Mouse (Mus musculus) intestine, embryonic 16.5 days (tissue): Measurements from ENCODE around the gene Olfr1387. TPM values are rescaled to one million over a fixed set of nuclear protein-coding genes. Genes with fewer than 3 reads are reported as not detected.
"Not testable (repeated sequence)": the region's sequence is repeated elsewhere in the genome, so short reads cannot be mapped to it uniquely, and the experiment has no call there.

Experiments used
- ATAC-seq: fragments of 200-750 bp; cut with Nextera tagmentation; 2 replicates; pipeline ENCODE4 v1.8.0; 2017; ENCODE audit warnings: moderate TSS enrichment, moderate library complexity
- H3K27ac ChIP-seq: fragments of 300-500 bp; sonication (generic); 2 replicates; pipeline ENCODE4 v1.5.1; 2014; ENCODE audit warnings: mild to moderate bottlenecking, low read length
- H3K27me3 ChIP-seq: fragments of 300-500 bp; sonication (generic); replicated peaks from 2 replicates; pipeline ENCODE4 v1.6.1; 2014; ENCODE audit warnings: low read length, control low read depth, mixed read lengths; ENCODE audit not compliant: control insufficient read depth, insufficient read depth
- H3K36me3 ChIP-seq: fragments of 300-500 bp; sonication (generic); 2 replicates; pipeline ENCODE4 v1.6.1; 2014; ENCODE audit warnings: low read length, control low read depth; ENCODE audit not compliant: control insufficient read depth, insufficient read depth
- H3K4me1 ChIP-seq: fragments of 300-500 bp; sonication (generic); 2 replicates; pipeline ENCODE4 v1.6.1; 2014; ENCODE audit warnings: low read length, control low read depth, mixed read lengths; ENCODE audit not compliant: control insufficient read depth, insufficient read depth
- H3K4me2 ChIP-seq: fragments of 300-500 bp; sonication (generic); 2 replicates; pipeline ENCODE4 v1.6.1; 2014; ENCODE audit warnings: low read depth, low read length, control low read depth
- H3K4me3 ChIP-seq: fragments of 300-500 bp; sonication (generic); 2 replicates; pipeline ENCODE4 v1.5.1; 2014; ENCODE audit warnings: mild to moderate bottlenecking, low read length
- H3K9ac ChIP-seq: fragments of 300-500 bp; sonication (generic); 2 replicates; pipeline ENCODE4 v1.6.1; 2014; ENCODE audit warnings: low read depth, low read length
- H3K9me3 ChIP-seq: fragments of 300-500 bp; sonication (generic); 2 replicates; pipeline ENCODE4 v1.6.1; 2016; ENCODE audit warnings: low read length, control low read depth; ENCODE audit not compliant: control insufficient read depth
- WGBS: fragments of 180-500 bp; shearing (Covaris S2); extraction: QIAGEN DNeasy Blood & Tissue Kit; methylation state at CpG from one replicate; pipeline ENCODE4 v1.1.7; 2014; 5-methylcytosine and 5-hydroxymethylcytosine counted together
- polyA plus RNA-seq: library from polyadenylated mRNA; unstranded; fragments of >200 nt; fragmentation: Nextera tagmentation; extraction: Ambion mirVana; gene quantifications from 2 replicates; pipeline ENCODE4 v1.2.1, GENCODE M21; 2015

Olfr1387 gene
- polyA plus RNA-seq: not detected in 2 replicates

DNA sequence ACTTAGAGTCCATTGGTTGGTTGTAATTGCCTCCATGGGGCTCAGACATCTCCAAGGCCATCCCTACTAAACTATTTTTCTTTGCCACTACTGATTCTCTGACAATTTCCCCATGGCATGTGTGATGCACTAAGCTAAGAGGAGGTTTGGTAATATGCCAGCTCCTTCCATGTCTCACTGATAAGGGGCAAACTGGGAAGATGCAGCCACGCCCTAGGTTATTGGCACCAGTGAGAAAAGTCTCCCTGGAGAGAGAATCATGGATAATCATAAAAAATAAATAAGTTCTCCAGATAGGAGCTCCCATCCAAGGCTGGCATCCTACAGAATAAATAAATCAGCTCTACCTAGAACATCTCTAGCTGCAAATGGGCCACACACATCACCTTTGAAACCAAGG lies at the start of gene Olfr1387:
TSS of gene Olfr1387 (plus strand) at position 301 of the 400 bp plus-strand sequence.
- Histone ChIP-seq H3K4me2 (no peak within 1 kb of the TSS), H3K9ac (no peak within 1 kb of the TSS), H3K4me1 (no peaks in the 10 kb centered on the region), H3K9me3 (no peaks in the 10 kb centered on the region), H3K27me3 (no peaks in the 10 kb centered on the region), H3K36me3 (no peaks in the 10 kb centered on the region), H3K4me3 (no peak within 1 kb of the TSS), H3K27ac (no peak within 1 kb of the TSS)
- 81% methylated on average over 1 of the region's 1 CpGs for WGBS
- no peak for ATAC-seq

DNA sequence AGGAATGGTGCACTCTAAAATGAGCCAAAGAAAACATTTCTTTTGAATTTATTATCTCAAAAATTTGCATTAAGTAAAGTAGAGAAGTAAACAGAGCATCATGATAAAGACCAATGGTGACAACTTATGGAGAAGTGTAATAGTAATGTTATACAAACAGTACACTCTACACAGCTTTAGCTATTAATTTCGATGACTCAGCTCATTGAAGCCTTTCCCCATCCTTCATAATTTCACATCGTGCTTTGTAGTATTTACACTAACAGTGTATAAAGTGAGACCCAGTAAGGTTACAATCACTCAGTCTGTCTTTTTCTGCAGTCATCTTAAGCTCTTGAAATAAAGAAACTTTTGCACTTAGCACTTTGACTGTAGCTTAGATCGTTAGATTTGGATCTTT lies 48.4 kb upstream of the Olfr1387 start:
- Histone ChIP-seq H3K27ac (no peak overlapping the region), H3K36me3 (no peaks in the 10 kb centered on the region), H3K9ac (no peak overlapping the region), H3K4me3 (no peak overlapping the region), H3K4me1 (no peaks in the 10 kb centered on the region), H3K4me2 (no peak overlapping the region), H3K9me3 (no peaks in the 10 kb centered on the region), H3K27me3 (no peaks in the 10 kb centered on the region)
- ATAC-seq: no peak
- 67% methylated on average over 3 of the region's 3 CpGs for whole genome bisulfite sequencing

DNA sequence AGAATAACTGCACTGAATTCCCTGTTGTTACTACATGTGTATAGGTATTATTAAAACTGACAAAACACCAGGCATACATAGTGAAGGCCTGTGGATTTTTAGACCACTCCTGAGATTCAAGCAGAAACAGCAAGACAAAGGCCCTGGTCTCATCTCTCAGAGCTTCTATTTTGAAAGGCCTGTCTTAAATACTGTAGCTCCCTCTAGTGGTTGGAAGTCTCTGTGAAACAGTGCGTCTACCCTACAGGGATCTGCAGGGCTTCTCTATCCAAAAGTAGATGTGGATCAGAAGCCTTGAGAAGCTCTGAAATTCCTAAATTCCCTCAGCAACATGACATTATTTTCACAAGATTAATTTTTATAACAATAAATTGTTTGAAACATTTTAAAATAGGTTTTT lies 44.6 kb upstream of the Olfr1387 start:
- H3K27ac ChIP-seq: no peak overlapping the region
- H3K4me1 ChIP-seq: no peaks in the 10 kb centered on the region
- no peak overlapping the region for H3K9ac ChIP-seq
- no peaks in the 10 kb centered on the region for H3K27me3 ChIP-seq
- no peaks in the 10 kb centered on the region for H3K36me3 ChIP-seq
- no peak overlapping the region for H3K4me3 ChIP-seq
- ATAC-seq: no peak
- H3K4me2 ChIP-seq: no peak overlapping the region
- 30% methylated on average over 1 of the region's 1 CpGs for WGBS
- H3K9me3 ChIP-seq: no peaks in the 10 kb centered on the region

DNA sequence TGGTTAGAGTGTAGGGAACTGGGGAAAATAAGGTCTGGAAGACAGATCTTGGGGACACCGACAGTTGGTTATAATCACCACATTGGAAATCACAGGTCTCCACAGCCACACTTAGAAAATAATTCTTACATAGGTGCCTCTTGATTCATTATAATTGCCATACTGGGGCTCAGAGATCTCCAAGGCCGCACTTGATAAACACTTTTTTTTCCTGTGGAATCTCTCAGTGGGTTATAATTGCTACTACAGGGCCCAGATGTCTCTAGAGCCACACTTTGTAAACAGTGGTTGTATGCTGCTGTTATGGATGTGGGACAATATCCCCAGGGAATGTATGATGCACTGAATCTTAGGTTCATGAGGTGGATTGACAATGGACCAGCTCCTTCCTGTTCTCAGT lies 32.4 kb upstream of the Olfr1387 start, which contains the start of gene Olfr1389:
TSS of gene Olfr1389 (plus strand) at position 301 of the 400 bp plus-strand sequence.
- Histone ChIP-seq H3K4me3 (no peak within 1 kb of the TSS), H3K9ac (no peak within 1 kb of the TSS), H3K36me3 (no peaks in the 10 kb centered on the region), H3K9me3 (no peaks in the 10 kb centered on the region), H3K27ac (no peak within 1 kb of the TSS), H3K4me1 (no peaks in the 10 kb centered on the region), H3K27me3 (no peaks in the 10 kb centered on the region), H3K4me2 (no peak within 1 kb of the TSS)
- WGBS: 90% methylated on average over 2 of the region's 2 CpGs
- no peak for ATAC-seq

DNA sequence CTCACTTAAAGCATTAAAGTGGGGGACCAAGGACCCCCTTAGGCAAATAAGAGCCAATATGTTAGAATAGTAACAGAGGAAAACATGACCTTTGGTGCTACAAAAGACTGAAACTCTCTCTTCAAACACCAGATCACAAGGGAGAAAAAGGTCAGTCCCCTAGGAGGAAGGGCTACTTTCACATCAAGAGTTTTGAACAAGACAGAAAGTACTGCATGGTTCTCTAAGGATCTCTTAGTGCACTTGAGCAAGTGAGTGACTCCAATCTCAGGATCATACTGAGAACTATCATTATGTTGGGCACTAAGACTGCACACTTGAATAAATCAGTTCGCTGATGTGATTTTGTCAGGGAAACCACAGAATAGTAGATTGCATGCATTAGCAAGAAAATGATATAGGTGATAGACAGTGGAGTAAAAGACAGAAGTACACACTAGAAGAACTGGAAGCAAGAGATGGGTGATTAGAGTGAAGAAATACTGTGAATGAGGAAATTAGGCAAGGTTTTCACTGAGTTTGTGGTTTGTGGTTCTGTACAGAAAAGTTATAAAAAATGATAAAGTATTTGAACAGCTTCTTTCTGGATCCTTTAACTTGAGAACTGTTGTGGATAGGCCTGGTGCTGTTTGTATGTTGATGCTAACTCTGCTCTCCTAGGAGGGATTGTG lies 29.8 kb upstream of the Olfr1387 start:
- ATAC-seq: no peak
- no peaks in the 10 kb centered on the region for H3K9me3 ChIP-seq
- H3K27me3 ChIP-seq: no peaks in the 10 kb centered on the region
- 78% methylated on average over 1 of the region's 1 CpGs for WGBS
- H3K9ac ChIP-seq: no peak overlapping the region
- no peak overlapping the region for H3K27ac ChIP-seq
- no peaks in the 10 kb centered on the region for H3K36me3 ChIP-seq
- H3K4me2 ChIP-seq: no peak overlapping the region
- no peaks in the 10 kb centered on the region for H3K4me1 ChIP-seq
- H3K4me3 ChIP-seq: no peak overlapping the region

DNA sequence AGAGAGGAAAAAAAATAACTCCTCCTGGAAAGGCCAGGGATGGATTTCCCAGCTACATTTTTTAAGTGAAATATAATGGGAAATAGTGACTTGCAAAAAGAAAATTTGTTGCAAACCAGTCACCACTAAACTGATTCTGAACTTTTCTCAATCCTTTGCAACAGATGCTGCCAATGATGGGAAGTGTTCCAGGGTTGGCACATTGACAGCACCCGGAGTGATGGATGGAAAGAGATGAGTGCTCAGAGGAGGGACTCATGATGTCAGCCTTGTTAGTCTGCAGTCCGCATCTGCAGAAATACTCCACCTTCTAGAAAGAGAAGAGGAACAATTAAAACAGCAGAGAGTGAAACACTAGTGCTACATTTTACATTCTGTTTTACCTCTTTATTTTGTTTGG lies 25.5 kb upstream of the Olfr1387 start:
- WGBS: 83% methylated on average over 2 of the region's 2 CpGs

DNA sequence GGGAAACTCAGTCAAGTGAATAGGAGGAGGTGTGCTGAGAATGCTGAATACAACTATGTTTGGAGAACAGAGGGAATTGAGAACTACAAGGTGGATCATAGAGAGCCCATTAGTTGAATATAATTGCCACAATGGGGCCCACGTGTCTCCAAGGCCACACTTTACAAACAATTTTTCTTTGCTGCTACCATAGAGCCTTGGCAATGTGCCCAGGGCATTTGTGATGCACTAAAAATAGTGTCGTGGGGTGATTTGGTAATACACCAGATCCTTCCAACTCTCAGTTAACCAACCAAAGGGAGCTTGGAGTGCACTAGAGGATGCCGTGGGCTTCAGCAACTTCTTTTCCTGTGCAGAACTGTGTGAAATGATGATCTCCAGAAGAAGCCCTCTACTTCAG lies 18.7 kb upstream of the Olfr1387 start, which contains the start of gene Olfr1388:
TSS of gene Olfr1388 (plus strand) at position 214 of the 400 bp plus-strand sequence.
- no peaks in the 10 kb centered on the region for H3K9me3 ChIP-seq
- H3K27me3 ChIP-seq: no peaks in the 10 kb centered on the region
- no peak for ATAC-seq
- no peak within 1 kb of the TSS for H3K4me3 ChIP-seq
- no peak within 1 kb of the TSS for H3K9ac ChIP-seq
- 59% methylated on average over 3 of the region's 3 CpGs for WGBS
- no peaks in the 10 kb centered on the region for H3K36me3 ChIP-seq
- no peaks in the 10 kb centered on the region for H3K4me1 ChIP-seq
- no peak within 1 kb of the TSS for H3K27ac ChIP-seq
- no peak within 1 kb of the TSS for H3K4me2 ChIP-seq

More for the DNA sequence above, 25.5 kb upstream of the Olfr1387 start:
- no peaks in the 10 kb centered on the region for H3K36me3 ChIP-seq
- H3K27ac ChIP-seq: no peak overlapping the region
- H3K9ac ChIP-seq: no peak overlapping the region
- H3K9me3 ChIP-seq: no peaks in the 10 kb centered on the region
- H3K4me1 ChIP-seq: no peaks in the 10 kb centered on the region
- H3K4me2 ChIP-seq: no peak overlapping the region
- H3K27me3 ChIP-seq: no peaks in the 10 kb centered on the region
- no peak overlapping the region for H3K4me3 ChIP-seq
- no peak for ATAC-seq

DNA sequence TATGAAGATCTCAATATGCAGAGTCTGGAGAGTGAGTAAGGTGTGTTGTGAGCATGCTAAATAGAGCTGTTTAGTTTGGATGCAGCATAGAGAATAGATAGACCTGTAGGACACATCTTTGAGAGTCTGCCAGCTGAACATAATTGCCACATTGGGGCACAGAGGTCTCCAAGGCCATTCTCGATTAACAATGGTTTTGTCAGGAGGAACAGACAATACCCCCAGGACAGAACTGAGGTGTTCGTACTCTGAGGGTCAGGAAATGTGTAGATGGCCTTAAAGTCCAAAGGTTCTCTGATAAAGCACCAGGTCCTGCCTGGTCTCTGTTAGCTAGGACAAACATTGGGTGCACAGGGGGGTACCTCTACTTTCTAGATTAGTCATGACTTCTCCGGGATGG lies 9.6 kb downstream of the Olfr1387 start, which contains the start of gene Olfr1386:
TSS of gene Olfr1386 (plus strand) at position 301 of the 400 bp plus-strand sequence.
- not testable (repeated sequence) for H3K9ac ChIP-seq, H3K4me1 ChIP-seq, H3K4me3 ChIP-seq, H3K36me3 ChIP-seq, H3K9me3 ChIP-seq, H3K4me2 ChIP-seq, H3K27ac ChIP-seq, ATAC-seq, H3K27me3 ChIP-seq
- 81% methylated on average over 2 of the region's 3 CpGs for WGBS

DNA sequence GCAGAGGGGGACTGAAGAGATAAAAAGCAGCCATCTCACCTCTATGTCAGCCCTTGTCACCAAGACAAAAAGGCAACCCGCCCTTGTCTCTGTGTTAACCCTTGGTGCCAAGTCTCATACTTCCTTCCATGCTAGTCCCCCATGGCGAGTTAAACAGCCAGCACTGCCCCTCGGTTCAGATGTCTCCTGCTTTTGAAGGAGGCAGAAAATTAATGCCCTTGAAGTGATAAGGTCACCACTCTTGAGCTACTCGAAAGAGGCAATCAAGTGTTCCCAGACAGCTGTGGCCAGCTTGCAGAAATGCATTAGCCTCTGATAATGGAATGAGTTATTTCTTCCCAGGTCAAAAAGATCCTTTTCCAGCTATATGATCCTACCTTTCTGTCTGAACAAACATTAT lies 30.8 kb downstream of the Olfr1387 start:
- Histone ChIP-seq H3K27me3 (no peaks in the 10 kb centered on the region), H3K27ac (no peak overlapping the region), H3K4me2 (no peak overlapping the region), H3K4me3 (no peak overlapping the region), H3K4me1 (no peaks in the 10 kb centered on the region), H3K9me3 (no peaks in the 10 kb centered on the region), H3K36me3 (no peaks in the 10 kb centered on the region), H3K9ac (no peak overlapping the region)
- ATAC-seq: no peak
- 41% methylated on average over 4 of the region's 4 CpGs for WGBS

DNA sequence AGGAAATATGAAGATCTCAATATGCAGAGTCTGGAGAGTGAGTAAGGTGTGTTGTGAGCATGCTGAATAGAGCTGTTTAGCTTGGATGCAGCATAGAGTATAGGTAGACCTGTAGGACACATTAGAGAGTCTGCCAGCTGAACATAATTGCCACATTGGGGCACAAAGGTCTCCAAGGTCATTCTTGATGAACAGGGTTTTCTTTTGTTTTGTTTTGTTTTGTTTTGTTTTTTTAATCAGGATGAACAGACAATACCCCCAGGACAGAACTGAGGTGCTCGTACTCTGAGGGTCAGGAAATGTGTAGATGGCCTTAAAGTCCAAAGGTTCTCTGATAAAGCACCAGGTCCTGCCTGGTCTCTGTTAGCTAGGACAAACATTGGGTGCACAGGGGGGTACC lies 33.6 kb downstream of the Olfr1387 start, which contains the start of gene Olfr1385:
TSS of gene Olfr1385 (plus strand) at position 301 of the 400 bp plus-strand sequence.
- not testable (repeated sequence) for H3K9ac ChIP-seq, H3K4me2 ChIP-seq, H3K27me3 ChIP-seq, H3K9me3 ChIP-seq, ATAC-seq, H3K36me3 ChIP-seq, H3K27ac ChIP-seq, H3K4me1 ChIP-seq, H3K4me3 ChIP-seq
- WGBS: 55% methylated on average over 1 of the region's 1 CpGs
